Mouse (Mus musculus) adrenal gland, postnatal 10 days (tissue): ENCODE data around the gene Pde4b. TPM values are rescaled to one million over a fixed set of nuclear protein-coding genes. Genes with fewer than 3 reads are reported as not detected.
"Not testable (repeated sequence)": the region's sequence is repeated elsewhere in the genome, so short reads cannot be mapped to it uniquely, and the experiment has no call there.

Source experiments
- DNase-seq: peaks from one replicate; pipeline ENCODE4 v3.0.0; 2021; ENCODE audit warnings: mixed read lengths
- total RNA-seq, 2 experiments: library from RNA; stranded (reverse); gene quantifications; 2 replicates each; pipeline ENCODE4 v1.2.3; 2021

Pde4b gene
- total RNA-seq, 2 experiments from 2014 or later, result 16.2 to 23.1 TPM

DNA sequence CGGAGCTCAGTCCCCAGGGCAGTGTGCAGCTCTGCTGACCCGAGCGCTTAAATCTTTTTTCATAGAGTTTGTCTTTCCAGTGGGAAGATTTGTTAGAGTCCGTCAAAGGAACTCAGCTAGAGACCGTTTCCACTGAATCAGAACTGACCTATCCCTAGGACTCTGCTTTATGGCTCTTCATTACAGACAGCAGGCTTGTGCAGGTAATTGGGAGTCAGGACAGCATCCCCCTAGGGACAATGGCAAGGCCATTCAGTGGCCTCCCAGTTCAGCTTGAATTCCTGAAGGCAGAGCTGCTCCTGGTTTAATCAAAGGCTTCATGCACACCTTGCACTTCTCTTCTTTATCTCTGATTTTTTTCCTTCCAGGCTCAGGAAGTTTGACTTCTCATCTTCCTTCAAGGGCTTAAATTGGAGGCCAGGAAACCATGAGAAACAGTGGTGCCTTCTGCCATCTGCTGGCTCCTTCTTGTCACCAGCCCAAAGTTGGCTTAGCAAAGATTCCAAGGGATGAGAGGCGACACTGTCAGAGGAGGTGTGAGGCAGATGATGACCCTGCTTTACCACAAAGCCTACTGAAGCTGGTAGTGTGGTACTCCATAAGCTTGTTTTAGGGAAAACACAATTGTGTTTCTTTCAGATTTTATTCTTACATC is 393.6 kb downstream of the Pde4b start:
- peak; percentile 17 for DNase-seq

DNA sequence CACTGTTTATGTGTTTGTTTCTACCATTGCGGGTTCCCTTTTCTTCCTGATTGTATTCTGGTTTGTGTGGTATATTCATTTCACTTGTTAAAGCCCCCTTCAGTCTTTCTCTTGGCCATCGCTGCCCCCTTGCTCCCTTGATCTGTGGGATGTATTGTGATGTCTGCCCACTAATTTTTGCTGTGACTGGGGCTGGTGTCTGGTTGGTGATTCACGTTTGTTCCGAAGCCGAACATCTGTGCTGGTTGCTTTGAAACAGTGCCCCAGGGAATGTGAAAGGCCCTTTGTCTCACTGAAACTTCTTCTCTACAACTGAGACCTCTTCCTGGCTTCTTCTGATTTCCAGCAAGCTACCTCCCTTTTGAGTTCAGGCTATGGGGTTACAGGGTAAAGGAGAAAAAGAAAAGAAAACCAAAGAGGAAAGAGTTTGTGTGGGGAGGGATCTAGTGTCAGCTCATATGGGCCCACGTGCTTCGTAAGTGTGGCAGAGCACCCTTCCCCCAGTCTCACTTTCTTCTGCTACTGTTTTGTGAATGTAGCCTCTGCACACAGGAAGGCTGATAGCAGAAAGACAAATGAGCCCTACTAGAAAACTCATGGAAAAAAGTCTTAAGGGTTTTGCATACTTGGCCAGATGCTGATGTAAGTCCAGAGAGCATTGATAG is 396.1 kb downstream of the Pde4b start:
- no peak for DNase-seq

DNA sequence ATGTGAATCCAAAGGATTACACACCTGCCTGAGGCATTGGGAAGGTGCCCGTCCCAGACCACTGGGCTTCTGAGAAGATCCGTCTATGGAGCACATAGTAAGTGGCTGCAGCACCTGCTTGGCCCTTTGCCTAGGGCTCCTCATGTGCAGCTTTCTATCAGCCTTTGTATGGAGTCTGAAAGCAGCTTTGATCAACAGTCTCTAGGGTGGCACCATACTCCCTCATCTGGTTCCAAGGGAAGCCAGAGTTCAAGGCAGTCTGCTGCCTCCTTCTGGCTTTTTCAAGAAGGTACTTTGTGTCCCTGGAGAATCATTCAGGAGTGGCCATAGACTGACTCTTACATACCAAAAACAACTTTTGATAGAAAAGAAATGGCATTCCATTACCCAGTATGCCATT is 397.4 kb downstream of the Pde4b start:
- DNase-seq, result no peak

DNA sequence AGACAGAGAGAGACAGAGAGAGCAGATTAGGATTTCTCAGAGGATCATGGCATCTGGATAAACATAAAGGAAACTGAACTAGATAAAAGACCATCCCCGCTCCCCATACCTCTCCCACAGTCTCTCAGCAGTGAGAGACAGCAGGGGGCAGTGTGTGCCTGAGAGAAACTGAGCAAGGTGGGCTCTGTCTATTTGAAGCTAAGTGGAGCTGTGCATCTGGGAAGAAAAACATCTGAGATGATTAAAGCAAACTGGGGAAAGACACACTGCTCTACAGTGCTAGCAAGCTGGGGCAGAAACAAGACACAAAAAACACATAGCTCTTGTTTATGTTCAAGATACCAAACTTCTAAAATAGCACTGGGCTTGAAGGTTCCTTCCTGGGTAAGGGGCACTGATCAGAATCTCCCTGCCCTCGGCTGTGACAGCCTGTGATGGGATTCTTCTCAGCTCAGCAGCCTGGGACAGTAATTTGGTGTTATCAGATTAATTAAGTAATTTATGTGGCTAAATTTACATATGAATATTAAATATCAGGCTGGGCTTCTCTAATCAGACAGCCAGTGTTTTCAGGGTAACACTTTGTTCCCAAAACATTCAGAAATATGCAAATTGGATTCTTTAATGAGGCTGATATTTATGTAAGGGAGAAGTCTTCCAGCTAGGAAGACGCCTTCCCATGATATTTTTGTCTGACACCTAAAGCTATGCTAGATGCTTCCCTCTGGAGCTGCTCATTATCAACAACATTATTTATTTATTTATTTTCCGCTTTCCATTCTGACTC is 399.0 kb downstream of the Pde4b start:
- DNase-seq, result no peak

DNA sequence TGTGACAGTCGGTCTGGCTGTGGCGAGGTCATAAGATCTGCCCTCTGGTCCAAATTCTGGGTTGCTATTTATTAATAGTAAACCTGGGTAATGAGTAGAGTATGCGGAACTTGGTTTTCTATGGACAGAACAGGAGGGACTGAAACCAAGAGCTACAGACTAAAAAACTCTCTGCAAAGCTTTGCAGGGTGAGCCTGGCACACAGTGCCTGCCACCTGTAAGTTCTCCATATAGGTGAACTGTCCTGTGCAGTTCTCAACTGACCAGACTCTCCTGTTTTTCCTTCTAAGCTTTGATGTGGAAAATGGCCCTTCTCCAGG is 399.5 kb downstream of the Pde4b start:
- no peak for DNase-seq

DNA sequence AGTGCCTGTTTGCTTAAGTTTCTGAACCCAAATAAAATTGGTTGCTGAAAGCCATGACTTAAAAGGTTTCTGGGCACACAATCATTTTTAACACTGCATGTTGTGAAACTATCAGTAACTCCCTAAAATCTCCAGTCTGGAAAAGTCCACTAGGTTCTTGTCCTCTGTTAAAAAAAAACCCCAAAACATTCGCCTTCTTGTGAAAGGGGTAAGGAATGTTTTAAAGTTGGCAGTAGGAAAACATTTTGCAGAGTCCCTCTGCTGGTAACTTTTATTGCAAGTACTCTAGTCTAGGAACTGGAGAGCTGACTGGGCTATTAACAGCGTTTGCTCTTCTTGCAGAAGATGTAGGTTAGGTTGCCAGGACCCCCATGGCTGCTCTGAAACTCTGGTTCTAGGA is 400.7 kb downstream of the Pde4b start:
- no peak for DNase-seq

DNA sequence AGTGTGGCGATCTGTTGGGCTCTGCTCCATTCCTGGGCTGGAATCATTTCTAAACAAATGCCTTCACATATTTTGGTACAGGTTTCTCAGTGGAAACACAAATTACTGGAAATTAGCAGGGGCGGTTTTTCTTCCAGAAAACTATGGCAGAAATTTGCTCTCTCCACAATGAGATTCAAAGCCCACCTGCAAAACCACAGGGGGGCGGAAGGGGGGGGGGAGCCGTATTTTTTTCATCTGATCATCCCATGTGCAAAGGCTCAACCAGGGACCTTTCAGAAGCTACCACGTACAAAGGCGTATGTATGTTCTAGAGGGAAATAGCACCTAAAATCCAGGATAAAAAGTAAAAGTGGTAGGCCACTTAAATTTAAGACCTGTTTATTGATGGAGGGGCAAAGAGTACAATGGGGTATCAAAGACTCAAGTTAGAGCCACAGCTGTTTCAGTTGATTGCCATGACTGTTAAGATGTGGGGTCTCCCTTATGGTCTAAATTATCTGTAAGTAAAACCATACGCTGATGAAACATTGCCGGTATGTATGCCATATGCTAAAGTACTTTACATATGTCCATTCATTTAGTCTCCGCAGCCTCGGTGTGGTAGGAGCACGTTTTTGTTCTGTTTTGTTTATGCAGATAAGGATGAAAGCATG is 404.3 kb downstream of the Pde4b start:
- no peak for DNase-seq

DNA sequence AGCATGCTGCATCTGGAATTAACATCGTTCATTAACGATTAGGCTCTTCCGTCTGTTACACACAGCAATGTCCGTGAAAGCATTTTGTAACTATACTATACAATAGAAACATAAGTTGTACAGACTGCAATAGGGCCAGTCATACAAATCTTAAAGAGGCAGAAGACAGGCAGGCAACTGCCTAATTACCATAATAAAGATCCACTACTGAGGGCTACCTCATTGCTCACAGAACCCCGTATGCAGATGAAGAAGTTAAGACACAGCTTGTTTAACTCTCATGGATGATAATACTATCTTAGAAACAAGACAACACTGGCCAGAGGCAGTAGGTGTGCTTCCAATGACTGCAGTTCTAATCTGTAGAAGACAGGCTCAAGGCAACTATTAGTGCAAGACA is 405.6 kb downstream of the Pde4b start:
- no peak for DNase-seq

DNA sequence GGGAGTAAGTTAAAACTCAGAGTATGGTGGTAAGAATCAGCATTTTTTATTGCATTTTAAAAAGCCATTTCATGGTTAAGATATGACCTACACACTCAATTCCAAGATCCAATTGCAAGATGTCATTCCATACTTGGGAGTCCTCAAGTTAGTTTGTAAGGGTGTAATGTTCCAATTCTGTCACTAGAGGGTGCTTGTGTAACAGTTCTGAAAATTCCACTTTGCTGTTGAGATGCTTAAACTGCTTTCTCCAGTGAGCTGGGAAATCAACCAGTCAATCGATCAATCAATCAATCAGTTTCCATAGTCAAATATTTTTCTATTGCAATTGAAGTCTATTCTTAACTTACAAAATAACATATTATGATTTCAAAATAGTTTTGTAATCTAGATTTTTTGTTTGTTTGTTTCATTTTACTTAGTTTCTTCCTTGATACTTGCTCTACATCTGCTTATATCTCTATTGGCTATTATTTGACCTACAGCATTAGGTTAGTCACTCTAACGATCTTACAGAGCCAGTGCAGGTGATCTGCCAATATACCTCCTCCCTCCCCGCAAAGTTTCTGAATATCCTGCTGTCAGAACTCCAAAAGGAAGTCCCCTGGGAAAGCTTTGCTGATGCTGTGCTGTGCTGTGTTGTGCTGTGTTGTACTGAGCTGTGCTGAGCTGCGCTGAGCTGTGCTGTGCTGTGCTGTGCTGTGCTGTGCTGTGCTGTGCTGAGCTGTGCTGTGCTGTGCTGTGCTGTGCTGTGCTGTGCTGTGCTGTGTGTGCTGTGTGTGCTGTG is 406.2 kb downstream of the Pde4b start:
- no peak for DNase-seq

DNA sequence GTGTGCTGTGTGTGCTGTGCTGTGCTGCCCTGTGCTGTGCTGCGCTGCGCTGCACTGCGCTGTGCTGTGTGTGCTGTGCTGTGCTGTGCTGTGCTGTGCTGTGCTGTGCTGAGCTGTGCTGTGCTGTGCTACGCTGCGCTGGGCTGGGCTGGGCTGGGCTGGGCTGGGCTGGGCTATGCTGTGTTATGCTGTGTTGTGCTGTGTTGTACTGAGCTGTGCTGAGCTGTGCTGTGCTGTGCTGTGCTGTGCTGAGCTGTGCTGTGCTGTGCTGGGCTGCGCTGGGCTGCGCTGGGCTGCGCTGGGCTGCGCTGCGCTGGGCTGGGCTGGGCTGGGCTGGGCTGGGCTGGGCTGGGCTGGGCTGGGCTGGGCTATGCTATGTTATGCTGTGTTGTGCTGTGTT is 406.9 kb downstream of the Pde4b start:
- DNase-seq, result not testable (repeated sequence)

DNA sequence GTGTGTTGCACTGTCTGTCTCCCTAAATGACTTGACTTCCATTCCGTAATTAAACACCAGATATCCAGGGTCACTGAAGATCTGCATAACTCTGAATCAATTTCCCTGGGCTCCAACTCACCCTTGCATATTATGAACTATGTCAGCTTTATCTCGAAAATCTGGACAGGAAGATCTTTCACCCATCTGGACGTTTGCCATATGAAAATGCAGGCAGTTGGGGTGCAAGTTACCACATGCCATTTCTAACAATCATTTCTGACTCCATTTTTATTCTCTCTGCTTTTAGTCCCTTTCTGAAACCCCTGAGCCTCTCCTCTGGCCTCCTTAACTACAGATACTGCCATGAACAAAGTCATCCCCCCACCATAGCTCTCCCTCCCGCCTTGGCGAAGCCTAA is 407.7 kb downstream of the Pde4b start:
- DNase-seq, result no peak

DNA sequence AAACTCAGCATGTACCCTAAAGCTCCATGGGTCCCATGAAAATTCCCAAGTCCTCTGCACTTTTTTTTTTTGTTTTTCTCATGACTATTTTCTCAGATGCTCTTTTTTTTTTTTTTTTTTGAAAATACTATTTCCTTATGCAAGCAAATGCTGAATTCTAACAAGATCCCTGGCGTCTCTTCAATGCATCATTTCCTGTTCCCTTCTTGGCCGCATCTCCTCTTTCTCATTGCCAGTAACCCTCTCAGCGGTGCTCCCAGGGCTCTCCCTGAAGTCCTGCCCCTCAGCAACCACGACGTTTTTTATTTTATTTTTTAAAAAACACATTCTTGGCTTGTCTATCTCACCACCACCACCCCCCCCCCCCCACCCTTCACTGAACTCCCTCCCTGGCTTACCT is 408.1 kb downstream of the Pde4b start:
- peak; percentile 22 for DNase-seq

DNA sequence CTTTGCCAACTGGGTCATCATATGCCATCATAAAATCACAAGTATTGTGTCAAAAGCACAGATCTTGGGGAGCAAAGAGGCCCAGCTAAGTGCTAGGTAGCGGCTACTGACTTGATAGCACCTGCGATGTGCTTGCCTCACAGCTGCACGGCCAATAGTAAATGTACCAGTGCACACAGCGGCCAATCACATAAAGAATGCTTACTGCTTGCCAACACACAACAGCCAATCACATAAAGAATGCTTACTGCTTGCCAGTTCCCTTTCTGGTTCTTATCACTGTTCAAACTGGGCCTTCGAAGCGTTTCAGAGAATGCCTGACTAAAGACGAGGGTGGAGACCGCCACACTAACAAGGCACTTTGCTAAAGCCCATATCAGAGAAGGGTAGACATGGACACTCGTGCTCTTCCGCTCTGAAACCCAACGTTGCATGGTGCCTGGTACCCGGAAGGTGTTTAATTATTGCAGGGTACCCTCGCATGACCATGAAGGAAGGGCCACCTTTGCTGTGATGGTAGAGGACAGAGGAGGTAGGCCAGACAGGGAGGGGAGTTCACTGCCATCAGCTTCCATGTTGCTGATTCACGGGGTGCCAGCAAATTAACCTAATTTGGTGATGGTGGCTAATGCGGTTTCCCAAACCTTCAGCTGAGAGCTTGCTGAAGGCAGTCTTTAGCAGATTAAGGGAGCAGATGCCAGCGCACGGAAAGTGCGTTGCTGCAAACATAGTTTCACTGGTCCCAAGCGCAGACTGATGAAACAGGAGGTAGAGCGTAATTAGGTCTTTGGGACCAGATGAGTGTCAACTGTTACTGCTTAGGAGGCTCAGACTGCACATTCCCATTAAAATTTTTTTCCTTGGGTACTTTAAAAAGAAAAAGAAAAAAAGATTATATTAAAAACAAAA is 409.2 kb downstream of the Pde4b start:
- no peak for DNase-seq

DNA sequence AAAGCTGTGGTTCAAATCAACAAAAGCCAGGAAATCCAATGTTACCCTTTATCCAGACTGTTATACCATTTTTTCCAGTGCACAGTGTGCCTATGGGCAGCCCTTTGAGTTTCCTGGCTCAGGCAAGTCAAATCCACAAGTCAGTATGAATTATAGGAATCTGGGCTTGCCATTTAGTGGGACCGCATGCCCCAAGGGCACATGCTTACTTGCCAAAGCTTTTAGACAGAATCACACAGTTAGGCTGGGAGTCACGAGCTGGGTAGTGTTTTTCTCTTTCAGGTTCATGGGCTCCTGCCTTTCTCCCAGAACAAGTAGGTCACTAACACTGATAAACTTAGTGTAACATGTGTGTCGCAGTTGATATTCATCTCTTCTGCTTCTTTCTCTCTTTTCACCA is 409.9 kb downstream of the Pde4b start:
- no peak for DNase-seq

DNA sequence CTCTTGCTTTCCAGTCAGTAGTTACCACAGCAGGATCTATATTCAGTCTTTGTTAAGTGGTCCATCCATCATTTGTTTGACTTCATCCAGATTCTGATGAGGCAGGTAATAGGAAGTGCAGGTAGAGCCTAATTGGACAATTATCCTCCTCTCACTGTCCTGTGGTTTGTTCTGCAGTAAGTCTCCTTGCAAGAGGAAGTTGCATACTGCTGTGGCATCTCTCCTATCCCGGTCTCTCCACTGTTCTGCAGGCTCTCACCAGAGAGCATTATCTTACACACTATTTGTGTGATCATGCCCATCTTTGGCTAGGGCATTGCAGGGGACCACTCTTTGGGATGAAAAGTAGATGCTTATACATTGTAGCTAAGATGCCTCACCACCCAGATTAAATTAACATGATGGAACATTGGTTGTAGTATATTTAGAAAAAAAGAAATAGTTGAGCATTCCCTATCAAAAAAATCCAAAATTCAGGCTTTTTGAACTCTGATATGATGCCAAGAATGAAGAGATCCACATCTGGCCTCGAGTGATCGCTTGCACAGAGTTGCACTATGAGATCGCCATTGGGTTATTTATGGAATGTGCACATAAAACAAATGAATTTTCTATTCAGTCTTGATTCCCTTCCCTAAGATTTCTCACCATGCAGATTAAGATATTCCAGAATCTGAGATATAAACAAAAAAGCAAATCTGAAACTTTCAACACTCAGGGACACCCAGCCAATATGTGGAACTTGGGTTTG is 411.0 kb downstream of the Pde4b start:
- DNase-seq, result no peak

DNA sequence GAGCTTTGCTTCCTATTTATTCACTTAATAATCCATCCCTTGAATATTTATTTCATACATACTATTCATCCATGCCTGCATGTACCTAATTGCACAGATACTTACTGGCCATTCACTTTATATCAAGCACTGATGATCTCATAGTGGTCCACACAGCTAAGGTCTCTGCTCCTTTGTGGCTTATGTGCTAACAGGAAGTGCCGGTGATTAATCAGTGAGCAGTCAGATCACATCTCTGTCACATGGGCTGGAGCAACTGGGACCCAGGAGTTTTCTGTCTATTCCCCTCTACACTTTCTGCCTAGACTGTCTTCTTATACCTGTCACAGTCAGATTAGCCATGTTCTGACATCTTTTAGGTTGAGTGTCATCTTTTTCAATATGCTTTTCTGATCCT is 411.6 kb downstream of the Pde4b start:
- DNase-seq, result no peak

DNA sequence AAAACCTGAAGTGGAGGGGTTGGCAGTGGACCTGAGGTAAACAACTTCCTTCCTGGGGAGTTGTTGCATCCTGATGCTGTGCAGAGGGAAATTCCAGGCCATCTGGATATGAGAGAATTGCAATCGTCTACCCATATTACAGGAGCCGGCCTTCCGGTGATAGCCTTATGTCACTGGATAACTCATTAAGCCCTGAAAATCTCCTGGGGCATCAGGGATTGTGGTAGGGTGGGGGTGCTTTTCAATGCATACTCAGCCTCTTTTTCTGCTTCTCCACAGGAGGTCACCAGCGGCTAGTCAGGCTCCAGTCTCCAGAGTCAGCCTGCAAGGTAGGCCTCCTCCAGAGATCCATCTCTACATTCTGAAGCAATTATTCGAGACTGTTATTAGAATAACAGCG is 418.4 kb downstream of the Pde4b start:
- no peak for DNase-seq

DNA sequence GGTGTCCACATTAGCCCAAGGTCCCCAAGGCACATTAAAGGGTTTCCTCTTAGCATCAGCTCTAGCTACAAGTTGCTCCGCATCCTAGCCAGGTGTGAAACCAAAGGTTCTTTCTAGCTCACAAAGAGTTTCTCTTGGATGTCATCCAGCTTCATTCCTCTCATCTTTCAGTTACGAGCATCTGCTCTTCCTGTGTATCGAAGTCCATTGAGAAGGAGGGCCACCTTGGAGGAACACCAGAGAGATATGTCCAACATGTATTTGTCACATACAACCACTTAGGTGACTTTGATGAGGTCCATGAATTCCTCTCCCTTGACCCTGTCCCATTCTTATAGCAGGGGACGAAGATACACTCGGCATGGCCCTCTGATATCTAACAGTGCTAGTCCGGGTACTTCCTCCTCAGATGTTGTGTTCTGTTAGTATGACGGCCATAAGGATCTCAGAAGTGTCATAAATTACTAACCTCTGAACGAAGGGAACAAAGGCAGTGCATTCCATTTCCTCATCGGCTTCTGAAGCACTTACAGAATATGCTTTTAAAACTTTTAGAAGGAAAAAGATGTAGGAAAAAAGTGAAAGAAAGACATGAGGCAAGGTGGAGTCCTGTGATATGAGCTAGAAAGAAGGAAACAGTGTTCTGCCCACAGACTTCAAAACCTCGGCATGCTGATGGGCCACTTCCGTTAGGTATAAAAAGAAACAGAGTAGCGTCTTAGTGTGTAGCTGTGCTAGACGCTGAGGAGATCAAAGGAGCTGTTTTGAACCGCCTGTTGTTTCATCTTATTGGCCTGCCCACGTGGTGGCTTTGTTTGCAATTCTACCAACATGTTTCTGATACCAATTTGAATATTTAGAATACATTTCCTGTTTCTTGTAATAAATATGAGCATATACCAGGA is 419.3 kb downstream of the Pde4b start:
- no peak for DNase-seq

DNA sequence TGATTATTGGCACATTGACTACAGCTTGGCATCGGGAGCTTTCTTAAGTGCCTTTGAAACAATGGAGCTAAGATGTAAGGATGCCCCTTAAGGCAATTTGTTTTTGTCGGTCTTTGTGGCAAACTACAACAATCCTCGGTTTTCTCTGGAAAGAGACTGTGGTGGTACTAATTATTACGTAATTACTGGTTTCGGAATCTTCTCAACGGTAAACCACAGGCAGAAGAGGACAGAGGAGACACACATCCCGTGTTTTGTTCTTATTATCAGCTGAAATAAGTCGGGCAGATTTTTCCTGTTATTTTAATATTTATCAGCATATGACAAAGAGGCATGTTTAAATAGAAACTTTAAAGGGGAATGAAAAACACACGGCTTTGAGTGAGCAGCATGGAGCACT is 420.0 kb downstream of the Pde4b start:
- DNase-seq, result no peak
